Mouse (Mus musculus) urinary bladder, postnatal 4 days (tissue): Measurements from ENCODE around the gene Gstm3.
A peak's percentile ranks its signal among the peaks of the same experiment; 100 is the strongest.
"Not testable (repeated sequence)": the region's sequence is repeated elsewhere in the genome, so short reads cannot be mapped to it uniquely, and the experiment has no call there.

Source experiments
- DNase-seq, 2 experiments: peaks; one replicate each; pipeline ENCODE4 v3.0.0; 2021 to 2022; ENCODE audit warnings: low spot score in 2 of 2

Gene Gstm3

GRCm38 (mm10) chr3:107974237-107974636 is 5.2 kb upstream of the Gstm3 start:
- DNase-seq, result no peak

- no peak for DNase-seq
These were observed 3.0 kb upstream of the Gstm3 start for GRCm38 (mm10) chr3:107972070-107972469.

GRCm38 (mm10) chr3:107971101-107971500 is 2.0 kb upstream of the Gstm3 start:
- not testable (repeated sequence) for DNase-seq

- no peak for DNase-seq
These were observed 2.5 kb downstream of the Gstm3 start for GRCm38 (mm10) chr3:107966631-107967030.

GRCm38 (mm10) chr3:107965592-107965991 is 3.5 kb downstream of the Gstm3 start:
- no peak for DNase-seq

GRCm38 (mm10) chr3:107964656-107965308 is 4.3 kb downstream of the Gstm3 start:
- DNase-seq, result no peak

GRCm38 (mm10) chr3:107964026-107964425 is 5.1 kb downstream of the Gstm3 start:
- no peak for DNase-seq

- not testable (repeated sequence) for DNase-seq
These were observed 13.8 kb downstream of the Gstm3 start for GRCm38 (mm10) chr3:107955260-107955659.

- DNase-seq, result no peak
These were observed 15.2 kb downstream of the Gstm3 start for GRCm38 (mm10) chr3:107953906-107954305.

- peak; percentile 63 to 75 for DNase-seq
These were observed 15.7 kb downstream of the Gstm3 start for GRCm38 (mm10) chr3:107953328-107953755.

GRCm38 (mm10) chr3:107950531-107950930 is 18.6 kb downstream of the Gstm3 start:
- no peak for DNase-seq

- not testable (repeated sequence) for DNase-seq
These were observed 19.6 kb downstream of the Gstm3 start for GRCm38 (mm10) chr3:107949461-107949860.

- DNase-seq, result no peak
These were observed 23.4 kb downstream of the Gstm3 start for GRCm38 (mm10) chr3:107945729-107946128.

GRCm38 (mm10) chr3:107943239-107943990 is 25.7 kb downstream of the Gstm3 start, which contains the start of gene Gstm6:
Gene Gstm6, minus strand, starts transcription at chr3:107943749.
- no peak for DNase-seq

- DNase-seq, result no peak
These were observed 27.8 kb downstream of the Gstm3 start for GRCm38 (mm10) chr3:107941261-107941660.

GRCm38 (mm10) chr3:107940524-107940923 is 28.6 kb downstream of the Gstm3 start:
- DNase-seq, result no peak

- DNase-seq, result no peak
These were observed 29.3 kb downstream of the Gstm3 start for GRCm38 (mm10) chr3:107939830-107940229.

- DNase-seq, result peak; percentile 67 to 73
These were observed 29.7 kb downstream of the Gstm3 start for GRCm38 (mm10) chr3:107939403-107939802.

- DNase-seq, result no peak
These were observed 33.2 kb downstream of the Gstm3 start for GRCm38 (mm10) chr3:107935888-107936287.

GRCm38 (mm10) chr3:107935268-107935667 is 33.8 kb downstream of the Gstm3 start:
- DNase-seq, result no peak

GRCm38 (mm10) chr3:107932128-107932527 is 37.0 kb downstream of the Gstm3 start:
- DNase-seq, result no peak

- DNase-seq, result peak; percentile 95 to 96
These were observed 37.4 kb downstream of the Gstm3 start, which contains the start of gene Gstm7 for GRCm38 (mm10) chr3:107931670-107932069. Gene Gstm7, minus strand, starts transcription at chr3:107931817.

GRCm38 (mm10) chr3:107931134-107931533 is 37.9 kb downstream of the Gstm3 start:
- DNase-seq, result no peak
